Comparison of ENCODE assay signal across 8 mouse cellular contexts in genomic region chrX:106920175-106920827, GRCm38 (mm10). TPM values are rescaled to one million over a fixed set of nuclear protein-coding genes. Genes with fewer than 3 reads are reported as not detected.
A peak's percentile ranks its signal among the peaks of the same experiment; 100 is the strongest.
DNase-seq lines count a peak whose midpoint lies in the region; ATAC-seq and TF ChIP-seq lines count a peak whose summit lies in the region.

Lpar4 (plus strand) TSS chrX:106920625.

- WGBS in heart, adult 2 months = 13% methylated on average over 11 of the region's 11 CpGs
- WGBS in kidney, adult 2 months = 6% methylated on average over 11 of the region's 11 CpGs
- 30% methylated on average over 11 of the region's 11 CpGs for WGBS in lung, adult 2 months
- WGBS in neural tube, embryonic 13.5 days = 12% methylated on average over 11 of the region's 11 CpGs

- H3K9me3 ChIP-seq in neural tube, embryonic 13.5 days = no peaks in the 10 kb centered on the region

- intact Hi-C loops in heart, adult 2 months (cut with DNase I) = no loop called here

- peak within 1 kb of the TSS; percentile 47 for H3K4me3 ChIP-seq in heart, adult 2 months
- H3K4me3 ChIP-seq in kidney, adult 2 months (ENCODE audit: insufficient read depth, low read depth, low read length) = peak within 1 kb of the TSS; percentile 16
- peak within 1 kb of the TSS; percentile 68 for H3K4me3 ChIP-seq in lung, adult 2 months (replicated peaks; ENCODE audit: extremely low read depth, low read depth, low read length)
- H3K4me3 ChIP-seq in neural tube, embryonic 13.5 days = peak within 1 kb of the TSS; percentile 42

- TF ChIP-seq EP300 in heart, adult 2 months (IDR thresholded peaks at IDR 0.05; ENCODE audit: insufficient read depth, low read depth, low read length) = no peak

- no peaks in the 10 kb centered on the region for H3K27me3 ChIP-seq in heart, adult 2 months (ENCODE audit: control insufficient read depth, insufficient read depth, low read length)
- no peaks in the 10 kb centered on the region for H3K27me3 ChIP-seq in kidney, adult 2 months (replicated peaks; ENCODE audit: control insufficient read depth, insufficient read depth, low read length)
- no peaks in the 10 kb centered on the region for H3K27me3 ChIP-seq in neural tube, embryonic 13.5 days

- peak; percentile 13 for DNase-seq in ovary, postnatal 10 days (ENCODE audit: low spot score)
- no peak for DNase-seq in ovary, adult 18-20 months (ENCODE audit: low spot score)
- peak; percentile 84 for DNase-seq in embryo, embryonic 10.5 days (ENCODE audit: low spot score)
- DNase-seq in heart, adult 2 months = peak; percentile 35 to 56
- DNase-seq in kidney, adult 2 months = peak; percentile 30
- DNase-seq in lung, adult 2 months = peak; percentile 8
- no peak for DNase-seq in T-cell, adult 2 months (ENCODE audit: low spot score)

- TF ChIP-seq CTCF in heart, adult 2 months (IDR thresholded peaks at IDR 0.05) = no peak
- no peak for TF ChIP-seq CTCF in kidney, adult 2 months (conservative IDR thresholded peaks at IDR 0.05; ENCODE audit: insufficient read depth, insufficient read length, low read depth, low read length)
- TF ChIP-seq CTCF in lung, adult 2 months (IDR thresholded peaks at IDR 0.05; ENCODE audit: insufficient read depth, low read length) = no peak

- peak within 1 kb of the TSS; percentile 66 for H3K9ac ChIP-seq in heart, adult 2 months (ENCODE audit: low read depth, low read length)
- H3K9ac ChIP-seq in neural tube, embryonic 13.5 days = peak within 1 kb of the TSS; percentile 55

- peak within 1 kb of the TSS; percentile 53 for H3K4me2 ChIP-seq in neural tube, embryonic 13.5 days

- H3K27ac ChIP-seq in heart, adult 2 months = peak within 1 kb of the TSS; percentile 75
- H3K27ac ChIP-seq in kidney, adult 2 months (ENCODE audit: insufficient read depth, low read depth, low read length) = no peak within 1 kb of the TSS
- peak within 1 kb of the TSS; percentile 64 for H3K27ac ChIP-seq in neural tube, embryonic 13.5 days (replicated peaks)

- peak; percentile 25; the same call in 1 of the 2 replicates for TF ChIP-seq POLR2A in heart, adult 2 months (IDR thresholded peaks at IDR 0.05; ENCODE audit: insufficient read depth, low read depth, low read length)
- no peak for TF ChIP-seq POLR2A in kidney, adult 2 months (IDR thresholded peaks at IDR 0.05; ENCODE audit: low read depth, low read length)
- TF ChIP-seq POLR2A in lung, adult 2 months (IDR thresholded peaks at IDR 0.05; ENCODE audit: borderline replicate concordance, extremely low read depth, low read depth, low read length) = no peak

- ATAC-seq in neural tube, embryonic 13.5 days (ENCODE audit: low read depth) = peak; percentile 88

- no peaks in the 10 kb centered on the region for H3K79me2 ChIP-seq in heart, adult 2 months (replicated peaks; ENCODE audit: control insufficient read depth, insufficient read depth, low read length)

- no peaks in the 10 kb centered on the region for H3K36me3 ChIP-seq in heart, adult 2 months (ENCODE audit: control insufficient read depth, insufficient read depth, low read length)
- H3K36me3 ChIP-seq in kidney, adult 2 months (ENCODE audit: control insufficient read depth, insufficient read depth, low read length) = no peaks in the 10 kb centered on the region
- H3K36me3 ChIP-seq in neural tube, embryonic 13.5 days = no peaks in the 10 kb centered on the region

- no peaks in the 10 kb centered on the region; the same call in 1 of the 2 replicates for H3K4me1 ChIP-seq in heart, adult 2 months (ENCODE audit: control insufficient read depth, insufficient read depth, low read length)
- H3K4me1 ChIP-seq in kidney, adult 2 months (ENCODE audit: control insufficient read depth, insufficient read depth, low read length) = no peaks in the 10 kb centered on the region
- H3K4me1 ChIP-seq in lung, adult 2 months (ENCODE audit: control insufficient read depth, insufficient read depth, low read length) = peaks cover 2% of the 10 kb centered on the region; the same call in 1 of the 2 replicates
- H3K4me1 ChIP-seq in neural tube, embryonic 13.5 days (replicated peaks) = 0 out of 2 replicates have a peak, but pooled peaks cover 2% of the 10 kb centered on the region

RNA-seq across cellular contexts. Expression of gene Lpar4, which starts in this region (rescaled TPM):
- total RNA-seq in heart, adult 2 months (2021) = under 1 TPM; 0.64 to 0.99 TPM
- 0.55 and 1.4 TPM in 2 replicates for polyA plus RNA-seq in heart, adult 2 months (2012; rRNA removed)
- 0.31 and 0.36 TPM in 2 replicates for polyA plus RNA-seq in kidney, adult 2 months (2012; rRNA removed)
- 0.17 and 0.78 TPM in 2 replicates for polyA plus RNA-seq in lung, adult 2 months (2012; rRNA removed)
- polyA plus RNA-seq in neural tube, embryonic 13.5 days (2015; fragmentation: Nextera tagmentation; extraction: Ambion mirVana) = 13.8 and 15.2 TPM in 2 replicates

Comparison
In these comparisons a context has a peak if more than half of its experiments do, and no peak if none do; other contexts are left out.
1. DNase-seq: peak in ovary, postnatal 10 days (single experiment), embryo, embryonic 10.5 days (single experiment) and heart, adult 2 months (2 of 2); none in ovary, adult 18-20 months (single experiment) and T-cell, adult 2 months (single experiment).
2. Peak in DNase-seq and H3K4me3 ChIP-seq in kidney, adult 2 months; RNA of the gene not detected or under 1 TPM.
3. Peak in DNase-seq and H3K4me3 ChIP-seq in lung, adult 2 months; RNA of the gene not detected or under 1 TPM.
4. H3K4me3 ChIP-seq: peak in every context shown above with its lines; median percentile 68 in lung, adult 2 months; 47 in heart, adult 2 months; 42 in neural tube, embryonic 13.5 days; 16 in kidney, adult 2 months.